Mouse (Mus musculus): Measurements from ENCODE around the gene Traf2.
"Not testable (repeated sequence)": the region's sequence is repeated elsewhere in the genome, so short reads cannot be mapped to it uniquely, and the experiment has no call there.

Traf2 gene

GRCm38 (mm10) chr2:25575432-25576027 lies 28.8 kb upstream of the Traf2 start:
- DNase-seq (ENCODE audit: low read depth, low spot score): peak; percentile 27

GRCm38 (mm10) chr2:25574579-25575431 lies 28.1 kb upstream of the Traf2 start, which contains the start of the genes Mamdc4 and Phpt1:
TSS of gene Mamdc4 (minus strand) at chr2:25574845.
TSS of gene Phpt1 (minus strand) at chr2:25575224.
- peak; percentile 97 for DNase-seq (ENCODE audit: low read depth, low spot score)

- no peak for DNase-seq (ENCODE audit: low read depth, low spot score)
These were observed 27.4 kb upstream of the Traf2 start for GRCm38 (mm10) chr2:25574136-25574535.

- no peak for DNase-seq (ENCODE audit: low read depth, low spot score)
These were observed 26.3 kb upstream of the Traf2 start for GRCm38 (mm10) chr2:25573068-25573467.

- no peak for DNase-seq (ENCODE audit: low read depth, low spot score)
These were observed 24.5 kb upstream of the Traf2 start for GRCm38 (mm10) chr2:25571221-25571620.

GRCm38 (mm10) chr2:25569323-25569722 lies 22.6 kb upstream of the Traf2 start:
- DNase-seq (ENCODE audit: low read depth, low spot score): no peak

- no peak for DNase-seq (ENCODE audit: low read depth, low spot score)
These were observed 21.8 kb upstream of the Traf2 start for GRCm38 (mm10) chr2:25568473-25569019.

- DNase-seq (ENCODE audit: low read depth, low spot score): no peak
These were observed 19.8 kb upstream of the Traf2 start for GRCm38 (mm10) chr2:25566558-25566957.

- no peak for DNase-seq (ENCODE audit: low read depth, low spot score)
These were observed 19.0 kb upstream of the Traf2 start for GRCm38 (mm10) chr2:25565741-25566140.

GRCm38 (mm10) chr2:25561946-25562345 lies 15.2 kb upstream of the Traf2 start:
- DNase-seq (ENCODE audit: low read depth, low spot score): no peak

- no peak for DNase-seq (ENCODE audit: low read depth, low spot score)
These were observed 13.8 kb upstream of the Traf2 start for GRCm38 (mm10) chr2:25560551-25560950.

GRCm38 (mm10) chr2:25558774-25559173 lies 12.0 kb upstream of the Traf2 start:
- DNase-seq (ENCODE audit: low read depth, low spot score): no peak

- no peak for DNase-seq (ENCODE audit: low read depth, low spot score)
These were observed 11.2 kb upstream of the Traf2 start for GRCm38 (mm10) chr2:25557964-25558360.

- DNase-seq (ENCODE audit: low read depth, low spot score): peak; percentile 77
These were observed 10.7 kb upstream of the Traf2 start, which contains the start of gene Edf1 for GRCm38 (mm10) chr2:25557221-25557963. TSS of gene Edf1 (plus strand) at chr2:25557847.

- DNase-seq (ENCODE audit: low read depth, low spot score): no peak
These were observed 9.6 kb upstream of the Traf2 start for GRCm38 (mm10) chr2:25556296-25556695.

GRCm38 (mm10) chr2:25555479-25555878 lies 8.7 kb upstream of the Traf2 start:
- DNase-seq (ENCODE audit: low read depth, low spot score): not testable (repeated sequence)

- not testable (repeated sequence) for DNase-seq (ENCODE audit: low read depth, low spot score)
These were observed 6.5 kb upstream of the Traf2 start for GRCm38 (mm10) chr2:25553171-25553786.

- DNase-seq (ENCODE audit: low read depth, low spot score): peak; percentile 79
These were observed 4.4 kb upstream of the Traf2 start for GRCm38 (mm10) chr2:25551186-25551585.

GRCm38 (mm10) chr2:25549021-25549991 lies 2.6 kb upstream of the Traf2 start:
- peak; percentile 81 for DNase-seq (ENCODE audit: low read depth, low spot score)
